ENCODE assay signal across 18 mouse cellular contexts in the genomic region with DNA sequence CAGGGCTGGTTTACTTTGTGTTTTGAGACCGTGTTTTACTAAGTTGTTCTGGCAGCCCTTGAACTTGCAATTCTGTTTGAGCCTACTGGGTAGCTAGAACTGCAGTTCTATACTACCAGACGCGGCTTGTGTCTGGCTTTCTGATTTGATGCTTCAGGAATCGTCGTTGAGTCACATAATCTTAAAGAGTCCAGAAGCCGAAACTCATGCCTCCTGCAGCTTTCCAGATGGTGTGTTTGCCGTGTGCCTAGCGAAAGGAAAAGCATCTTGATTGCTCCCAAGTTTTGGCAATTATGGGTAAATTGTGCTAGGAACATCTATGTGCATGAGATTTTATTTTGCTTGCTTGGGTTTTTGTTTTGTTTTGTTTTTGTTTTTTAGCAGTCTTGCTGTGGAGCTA.
DNase-seq lines count a peak whose midpoint lies in the region; TF ChIP-seq lines count a peak whose summit lies in the region.
"Had no signal": no experiment of that assay in that cellular context is flagged by ENCODE, and none has a peak within 500 bp of the region (broad histone marks: within the 10 kb centered on the region; RNA-seq: fewer than 3 reads in every experiment).

No protein-coding gene starts in this region.

- intact Hi-C loops in heart, postnatal 14 days (cut with DNase I): no loop called here
- intact Hi-C loops in left cerebral cortex, postnatal 14 days (cut with DNase I): loop anchor here (5.0 kb wide), 1 partner anchor 90 kb away; no protein-coding TSS in a partner anchor
- intact Hi-C loops in left cerebral cortex, postnatal 4 days (cut with DNase I): no loop called here
- intact Hi-C loops in left cerebral cortex, postnatal 25 days (cut with DNase I): no loop called here

- no peak for TF ChIP-seq POLR2A in brain, embryonic 14.5 days (IDR thresholded peaks at IDR 0.05; ENCODE audit: borderline replicate concordance, extremely low read depth, insufficient read depth, insufficient read length, poor library complexity, severe bottlenecking)

- no peak for TF ChIP-seq CTCF in brain, embryonic 14.5 days (IDR thresholded peaks at IDR 0.05; ENCODE audit: borderline replicate concordance, extremely low read depth, insufficient read depth, insufficient read length)

- DNase-seq in heart, adult 11 months: peak; percentile 72
- no peak for DNase-seq in heart, postnatal 14 days
- DNase-seq in left cerebral cortex, postnatal 14 days (ENCODE audit: low spot score in 2 of 2): peak; percentile 26 to 54
- DNase-seq in left cerebral cortex, postnatal 4 days: no peak
- DNase-seq in brain, embryonic 14.5 days (ENCODE audit: low read depth): peak; percentile 39
- peak; percentile 23 to 63 for DNase-seq in left cerebral cortex, postnatal 25 days (ENCODE audit: low spot score in 2 of 2)
- DNase-seq in embryo, embryonic 11 days: no peak
- DNase-seq: adrenal gland, postnatal 25 days; B cell, adult 2 months; cerebellum, adult 2 months; cerebellum, postnatal 14 days; gastrocnemius, adult 2 months; heart, postnatal 10 days; kidney, adult 11 months; kidney, postnatal 14 days; lung, postnatal 36 days; thymus, adult 2 months; thymus, postnatal 4 days had no signal

Comparison
In these comparisons a context has a peak if more than half of its experiments do, and no peak if none do; other contexts are left out.
1. DNase-seq: peak in heart, adult 11 months (single experiment), left cerebral cortex, postnatal 14 days (2 of 2), brain, embryonic 14.5 days (single experiment) and left cerebral cortex, postnatal 25 days (2 of 2); none in heart, postnatal 14 days (0 of 2), left cerebral cortex, postnatal 4 days (single experiment) and embryo, embryonic 11 days (single experiment).